Mouse (Mus musculus) neural tube, embryonic 12.5 days (tissue): Measurements from ENCODE around the gene Tbc1d4. TPM values are rescaled to one million over a fixed set of nuclear protein-coding genes. Genes with fewer than 3 reads are reported as not detected.

ENCODE experiments used
- ATAC-seq: fragments of 200-750 bp; cut with Nextera tagmentation; 2 replicates; pipeline ENCODE4 v1.8.0; 2017; ENCODE audit warnings: low read depth, mild to moderate bottlenecking, moderate TSS enrichment, moderate library complexity; ENCODE audit not compliant: low FRiP score
- H3K27ac ChIP-seq: fragments of 300-500 bp; sonication (generic); 2 replicates; pipeline ENCODE4 v1.5.1; 2016
- H3K27me3 ChIP-seq: fragments of 300-500 bp; sonication (generic); replicated peaks from 2 replicates; pipeline ENCODE4 v1.6.1; 2016; ENCODE audit warnings: mild to moderate bottlenecking
- H3K36me3 ChIP-seq: fragments of 300-500 bp; sonication (generic); 2 replicates; pipeline ENCODE4 v1.6.1; 2016; ENCODE audit warnings: mild to moderate bottlenecking
- H3K4me1 ChIP-seq: fragments of 300-500 bp; sonication (generic); 2 replicates; pipeline ENCODE4 v1.6.1; 2016
- H3K4me2 ChIP-seq: fragments of 300-500 bp; sonication (generic); replicated peaks from 2 replicates; pipeline ENCODE4 v1.6.1; 2016; ENCODE audit warnings: mild to moderate bottlenecking
- H3K4me3 ChIP-seq: fragments of 300-500 bp; sonication (generic); 2 replicates; pipeline ENCODE4 v1.5.1; 2016
- H3K9ac ChIP-seq: fragments of 300-500 bp; sonication (generic); 2 replicates; pipeline ENCODE4 v1.6.1; 2016; ENCODE audit warnings: mild to moderate bottlenecking
- H3K9me3 ChIP-seq: fragments of 300-500 bp; sonication (generic); 2 replicates; pipeline ENCODE4 v1.6.1; 2016; ENCODE audit warnings: mild to moderate bottlenecking
- WGBS: fragments of 180-500 bp; shearing (Covaris S2); methylation state at CpG from one replicate; pipeline ENCODE4 v1.1.7; 2016; 5-methylcytosine and 5-hydroxymethylcytosine counted together
- polyA plus RNA-seq: library from polyadenylated mRNA; unstranded; fragments of >200 nt; fragmentation: Nextera tagmentation; extraction: Ambion mirVana; gene quantifications from 2 replicates; pipeline ENCODE4 v1.2.1, GENCODE M21; 2016

The Tbc1d4 gene
- polyA plus RNA-seq, 1 experiment from 2014 or later: 5.8 TPM

DNA sequence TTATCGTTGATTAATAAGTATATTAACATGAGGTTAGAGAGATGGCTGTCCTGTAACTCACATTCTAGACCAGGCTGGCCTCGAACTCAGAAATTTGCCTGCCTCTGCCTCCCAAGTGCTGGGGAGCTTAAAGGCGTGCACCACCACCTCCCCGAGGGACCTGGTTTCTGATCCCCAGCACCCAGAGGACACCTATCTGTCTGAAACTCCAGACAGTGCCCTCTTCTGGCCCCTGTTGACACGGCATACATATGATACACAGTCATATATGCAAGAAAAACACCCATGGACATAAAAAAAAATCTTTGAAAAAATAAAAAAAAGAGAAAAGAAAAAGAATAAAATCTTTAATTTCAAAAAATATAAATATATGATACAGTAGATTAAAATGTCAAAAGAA lies 8.7 kb upstream of the Tbc1d4 start:
- Histone ChIP-seq H3K9ac (no peak overlapping the region), H3K4me3 (no peak overlapping the region), H3K4me1 (no peaks in the 10 kb centered on the region), H3K36me3 (no peaks in the 10 kb centered on the region), H3K27me3 (no peaks in the 10 kb centered on the region), H3K4me2 (no peak overlapping the region), H3K9me3 (no peaks in the 10 kb centered on the region), H3K27ac (no peak overlapping the region)
- WGBS: 89% methylated on average over 5 of the region's 5 CpGs
- no peak for ATAC-seq

DNA sequence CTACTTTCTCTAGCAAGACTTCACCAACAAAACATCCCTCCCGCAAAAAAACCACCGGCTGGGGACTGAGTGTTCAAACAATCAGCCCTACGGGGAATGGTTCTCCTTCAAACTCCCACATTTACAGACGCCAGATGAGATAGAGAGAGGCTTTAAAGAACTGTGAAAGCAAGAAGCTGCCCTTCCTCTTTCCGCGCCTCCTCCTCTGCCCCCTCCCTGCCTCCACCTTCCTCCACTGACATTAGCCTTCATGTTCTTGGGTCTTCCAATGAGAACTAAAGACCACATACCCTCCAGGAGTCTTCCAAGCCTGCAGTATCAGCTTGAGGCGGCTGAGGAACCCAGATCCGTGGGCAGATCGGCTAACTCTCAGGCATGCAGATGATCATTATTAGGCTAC lies 7.2 kb upstream of the Tbc1d4 start:
- H3K9ac ChIP-seq: no peak overlapping the region
- no peaks in the 10 kb centered on the region for H3K4me1 ChIP-seq
- no peaks in the 10 kb centered on the region for H3K27me3 ChIP-seq
- WGBS: 80% methylated on average over 9 of the region's 9 CpGs
- no peak for ATAC-seq
- H3K27ac ChIP-seq: no peak overlapping the region
- H3K4me2 ChIP-seq: no peak overlapping the region
- H3K36me3 ChIP-seq: no peaks in the 10 kb centered on the region
- no peaks in the 10 kb centered on the region for H3K9me3 ChIP-seq
- no peak overlapping the region for H3K4me3 ChIP-seq

DNA sequence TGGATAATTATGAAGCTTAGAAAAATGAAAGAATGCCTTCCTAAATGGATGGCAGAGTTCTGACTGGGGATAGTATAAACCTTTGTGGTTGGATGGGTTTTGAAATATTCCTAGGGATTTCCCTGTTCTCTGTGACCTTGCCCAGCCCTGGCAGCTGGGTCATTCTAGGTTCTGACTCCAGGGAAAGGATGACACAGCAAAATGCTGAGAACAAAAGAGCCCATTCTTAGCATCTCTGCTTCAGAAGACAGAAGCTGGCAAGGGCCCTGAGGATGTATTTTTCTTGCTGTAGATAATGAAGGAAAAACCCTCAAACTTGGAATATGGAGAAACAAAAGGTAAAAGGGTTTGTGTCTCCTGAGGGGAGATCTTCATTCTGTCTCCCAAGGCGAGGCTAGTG lies 4.2 kb upstream of the Tbc1d4 start:
- Histone ChIP-seq H3K9me3 (no peaks in the 10 kb centered on the region), H3K4me3 (no peak overlapping the region), H3K9ac (no peak overlapping the region), H3K4me2 (no peak overlapping the region), H3K27me3 (peaks cover 2% of the 10 kb centered on the region; the same call in 1 of the 2 replicates), H3K36me3 (no peaks in the 10 kb centered on the region), H3K27ac (no peak overlapping the region), H3K4me1 (no peaks in the 10 kb centered on the region)
- no peak for ATAC-seq
- 69% methylated on average over 1 of the region's 1 CpGs for WGBS

DNA sequence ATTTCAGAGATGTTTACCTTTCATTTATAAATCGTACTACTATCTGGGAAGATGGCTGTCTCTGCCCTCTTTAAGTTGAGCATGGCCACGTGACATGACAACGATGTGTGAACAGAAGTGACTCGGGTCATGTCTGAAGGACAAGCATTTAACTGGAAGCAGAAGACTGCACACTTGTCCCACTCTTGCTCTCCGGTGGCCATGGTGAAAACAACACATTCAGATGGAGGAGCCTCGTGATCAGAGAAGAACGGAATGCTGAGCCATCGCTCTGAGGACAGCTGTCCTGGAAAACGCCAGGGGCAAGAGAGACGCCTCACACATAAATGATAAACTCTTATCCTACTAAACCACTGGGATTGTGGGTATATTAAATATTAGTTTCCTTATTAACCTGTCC lies 1.7 kb upstream of the Tbc1d4 start:
- Histone ChIP-seq H3K9me3 (no peaks in the 10 kb centered on the region), H3K4me2 (no peak overlapping the region), H3K27me3 (peaks cover 13% of the 10 kb centered on the region; the same call in 1 of the 2 replicates), H3K27ac (no peak overlapping the region), H3K4me1 (peaks cover 8% of the 10 kb centered on the region; the same call in 1 of the 2 replicates), H3K36me3 (no peaks in the 10 kb centered on the region), H3K9ac (no peak overlapping the region), H3K4me3 (no peak overlapping the region)
- WGBS: 86% methylated on average over 10 of the region's 10 CpGs
- ATAC-seq: no peak

DNA sequence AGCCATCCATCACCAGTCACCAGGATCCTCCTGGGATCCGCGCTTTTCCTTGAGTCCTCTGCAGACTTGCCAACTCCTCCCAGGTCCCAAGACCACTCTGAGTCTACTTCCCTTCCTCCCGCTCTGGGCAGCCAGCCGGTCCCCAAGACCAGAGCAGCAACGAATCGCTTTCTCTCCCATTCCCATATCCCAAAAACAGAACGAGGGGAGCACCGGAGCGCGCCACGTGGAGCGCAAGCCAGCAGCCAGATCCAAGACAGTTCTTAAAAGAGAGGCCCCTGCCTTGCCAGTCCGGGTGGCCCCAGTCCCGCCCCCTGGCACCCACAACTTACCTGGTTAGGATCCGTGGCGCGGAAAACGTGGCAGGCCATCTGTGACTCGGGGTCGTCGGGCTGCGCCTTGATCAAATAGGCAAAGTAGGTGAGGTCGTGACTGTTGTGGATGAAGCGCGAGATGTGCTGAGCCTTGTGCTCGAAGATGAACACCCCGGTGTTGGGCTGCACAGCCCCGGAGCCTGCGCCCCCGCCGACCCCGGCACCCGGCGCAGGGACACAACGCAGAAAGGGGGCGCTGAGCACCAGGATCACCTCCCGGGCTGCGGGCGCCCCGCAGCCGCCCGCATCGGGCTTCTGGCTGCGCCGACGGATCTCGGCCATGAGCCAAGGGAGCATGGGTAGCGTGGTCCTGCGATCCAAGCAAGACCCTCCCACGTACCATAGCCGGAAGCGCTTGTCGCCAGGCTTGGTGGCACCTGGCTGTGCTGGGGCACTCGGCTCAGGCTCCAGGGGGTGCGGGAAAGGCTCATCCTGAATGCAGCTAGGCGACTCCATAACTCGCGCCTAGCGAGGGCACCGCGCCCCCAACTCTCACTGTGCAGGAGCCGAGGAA lies 1.1 kb downstream of the Tbc1d4 start:
- Histone ChIP-seq H3K4me1 (peaks cover 9% of the 10 kb centered on the region; the same call in 1 of the 2 replicates), H3K27ac (no peak overlapping the region), H3K4me3 (peak overlapping the region; percentile 59), H3K36me3 (no peaks in the 10 kb centered on the region), H3K9me3 (no peaks in the 10 kb centered on the region), H3K4me2 (peak overlapping the region; percentile 99), H3K27me3 (peaks cover 13% of the 10 kb centered on the region; the same call in 1 of the 2 replicates), H3K9ac (peak overlapping the region; percentile 51)
- WGBS: under 1% methylated on average over 62 of the region's 62 CpGs
- ATAC-seq: peak; percentile 65

DNA sequence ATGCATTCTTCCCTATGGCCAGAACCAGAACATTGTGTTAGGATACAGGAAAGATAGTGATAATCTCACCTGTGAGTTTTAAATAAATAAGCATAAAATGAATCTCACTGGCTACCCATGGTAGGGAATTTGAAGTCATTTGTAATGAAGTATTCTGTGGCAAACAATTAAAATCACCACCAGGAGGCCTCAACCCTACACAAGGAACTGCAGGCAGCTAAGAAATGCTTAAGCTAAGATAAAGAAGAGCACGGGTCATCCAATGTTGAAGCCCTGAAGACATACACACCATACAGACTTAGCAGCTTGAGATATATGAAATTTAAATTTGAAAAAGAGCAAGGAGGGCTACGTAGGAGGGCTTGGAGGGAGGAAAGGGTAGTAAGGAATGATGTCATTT lies 3.1 kb downstream of the Tbc1d4 start:
- no peak overlapping the region for H3K9ac ChIP-seq
- no peak overlapping the region for H3K27ac ChIP-seq
- H3K4me3 ChIP-seq: no peak overlapping the region
- peaks cover 11% of the 10 kb centered on the region; the same call in 1 of the 2 replicates for H3K4me1 ChIP-seq
- H3K9me3 ChIP-seq: no peaks in the 10 kb centered on the region
- ATAC-seq: no peak
- WGBS: 68% methylated on average over 2 of the region's 2 CpGs
- no peak overlapping the region for H3K4me2 ChIP-seq
- H3K27me3 ChIP-seq: peaks cover 13% of the 10 kb centered on the region; the same call in 1 of the 2 replicates
- no peaks in the 10 kb centered on the region for H3K36me3 ChIP-seq

DNA sequence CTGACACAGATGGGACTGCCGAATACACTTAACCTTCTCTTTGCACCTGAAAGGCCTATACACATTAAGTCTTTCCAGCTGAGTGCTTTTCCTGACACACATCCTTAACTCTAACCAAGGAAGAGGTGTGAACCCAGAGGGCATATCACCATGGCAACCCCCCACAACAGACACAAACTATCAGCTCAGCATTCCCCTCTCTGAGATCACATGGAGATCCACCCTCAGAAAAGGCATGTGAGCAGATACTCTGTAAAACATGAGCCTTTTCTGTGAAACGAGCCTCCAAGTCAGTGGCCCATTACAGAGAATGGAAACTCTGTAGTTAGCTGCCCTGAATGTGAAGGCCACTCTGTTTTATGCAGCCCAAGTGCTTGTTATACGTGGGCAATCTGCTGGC lies 6.1 kb downstream of the Tbc1d4 start:
- H3K27me3 ChIP-seq: peaks cover 7% of the 10 kb centered on the region; the same call in 1 of the 2 replicates
- H3K4me3 ChIP-seq: no peak overlapping the region
- H3K36me3 ChIP-seq: no peaks in the 10 kb centered on the region
- no peak overlapping the region for H3K9ac ChIP-seq
- WGBS: 45% methylated on average over 3 of the region's 3 CpGs
- H3K27ac ChIP-seq: no peak overlapping the region
- H3K9me3 ChIP-seq: no peaks in the 10 kb centered on the region
- H3K4me2 ChIP-seq: no peak overlapping the region
- no peak for ATAC-seq
- H3K4me1 ChIP-seq: peaks cover 9% of the 10 kb centered on the region; the same call in 1 of the 2 replicates

DNA sequence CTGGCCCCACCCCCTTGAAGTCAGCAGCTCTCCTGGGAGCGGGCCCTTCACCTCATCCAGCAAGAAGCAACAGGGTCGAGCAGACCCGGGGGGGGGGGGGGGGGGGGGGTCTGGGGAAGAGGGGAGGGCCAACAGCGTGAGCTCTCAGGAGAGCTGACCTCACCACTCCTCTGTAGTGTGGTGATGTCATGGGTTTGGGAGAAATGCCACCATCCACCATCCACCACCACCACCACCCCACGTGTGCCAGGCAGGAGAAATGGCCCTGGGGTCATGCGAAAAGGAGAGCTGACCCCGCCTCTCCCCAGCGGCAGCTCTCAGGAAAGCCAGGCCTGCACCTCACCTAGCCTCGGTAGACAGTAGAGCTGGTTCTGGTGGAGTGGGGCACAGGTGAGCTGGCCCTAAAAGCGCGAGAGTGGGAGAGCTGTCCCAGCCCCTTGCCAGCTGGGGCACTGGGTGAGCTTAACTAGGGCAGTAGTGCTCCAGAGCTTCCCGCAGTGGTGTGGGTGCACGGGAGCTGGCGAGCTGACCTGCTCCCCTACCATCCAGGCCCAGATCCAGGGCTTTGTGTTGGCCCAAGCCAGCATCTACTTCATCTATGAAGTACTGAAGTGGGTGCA lies 11.8 kb downstream of the Tbc1d4 start:
- ATAC-seq: no peak
- no peaks in the 10 kb centered on the region for H3K27me3 ChIP-seq
- no peak overlapping the region for H3K9ac ChIP-seq
- no peak overlapping the region for H3K4me2 ChIP-seq
- no peaks in the 10 kb centered on the region for H3K4me1 ChIP-seq
- no peak overlapping the region for H3K4me3 ChIP-seq
- WGBS: 94% methylated on average over 11 of the region's 14 CpGs
- H3K36me3 ChIP-seq: no peaks in the 10 kb centered on the region
- no peak overlapping the region for H3K27ac ChIP-seq
- H3K9me3 ChIP-seq: no peaks in the 10 kb centered on the region

DNA sequence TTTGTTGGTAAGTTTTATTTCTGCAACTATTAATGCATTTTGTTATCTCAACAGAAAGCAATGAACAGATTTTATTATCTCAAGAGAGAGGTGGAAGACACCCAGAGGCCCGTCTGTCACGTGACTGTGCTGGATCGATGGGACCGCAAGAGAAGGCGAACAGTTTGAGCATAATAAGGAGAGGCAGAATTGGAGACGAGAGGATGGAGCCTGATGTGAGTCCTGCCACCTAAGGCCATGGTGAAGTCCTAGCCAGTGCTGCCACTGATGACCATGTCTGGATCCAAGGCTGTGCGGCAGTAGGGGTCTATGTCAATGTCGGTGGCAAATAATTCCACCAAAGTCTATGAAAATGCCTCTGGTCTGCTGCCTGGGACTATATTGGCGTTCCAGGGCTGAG lies 12.3 kb downstream of the Tbc1d4 start:
- no peak overlapping the region for H3K4me3 ChIP-seq

DNA sequence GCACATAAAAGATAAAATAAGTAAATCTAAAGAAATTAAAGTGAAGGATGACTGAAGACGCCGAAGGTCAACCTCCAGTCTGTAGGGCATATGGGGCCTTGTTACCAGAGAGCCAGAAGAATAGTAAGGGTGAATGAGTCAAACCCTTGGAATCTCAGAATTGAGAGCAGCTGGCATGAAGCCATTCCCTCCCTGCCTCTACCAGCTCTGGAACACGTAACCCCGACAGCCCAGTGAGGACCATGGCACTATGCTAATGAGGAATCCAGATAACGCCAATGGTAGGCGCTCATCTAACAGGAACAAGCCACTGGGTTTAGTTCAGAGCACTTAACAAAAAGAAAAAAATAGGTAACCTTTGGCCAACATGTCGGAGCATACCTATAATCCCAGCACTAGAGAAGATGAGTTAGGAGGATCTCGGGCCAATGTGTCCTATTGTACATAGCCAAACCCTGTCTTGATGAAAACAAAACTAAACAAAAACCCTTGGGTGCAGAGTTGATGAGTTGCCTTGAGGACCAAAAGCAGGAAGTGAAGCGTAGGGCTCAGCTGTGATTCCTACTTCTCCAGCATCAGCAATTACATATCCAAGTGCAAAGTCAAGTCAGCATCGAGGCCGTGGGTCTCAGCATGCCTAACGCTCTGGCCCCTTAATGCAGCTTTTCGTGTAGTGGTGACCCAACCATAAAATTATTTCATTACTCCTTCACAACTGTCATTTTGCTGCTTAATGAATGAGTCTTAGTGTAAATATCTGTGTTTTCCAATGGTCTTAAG lies 13.5 kb downstream of the Tbc1d4 start:
- ATAC-seq: no peak
- H3K9ac ChIP-seq: no peak overlapping the region
- H3K27me3 ChIP-seq: no peaks in the 10 kb centered on the region
- no peak overlapping the region for H3K4me2 ChIP-seq
- H3K36me3 ChIP-seq: no peaks in the 10 kb centered on the region
- no peaks in the 10 kb centered on the region for H3K4me1 ChIP-seq
- H3K9me3 ChIP-seq: no peaks in the 10 kb centered on the region
- 91% methylated on average over 13 of the region's 13 CpGs for WGBS
- no peak overlapping the region for H3K27ac ChIP-seq
- H3K4me3 ChIP-seq: no peak overlapping the region

More for the DNA sequence above, 12.3 kb downstream of the Tbc1d4 start:
- H3K36me3 ChIP-seq: no peaks in the 10 kb centered on the region
- no peaks in the 10 kb centered on the region for H3K27me3 ChIP-seq
- WGBS: 94% methylated on average over 9 of the region's 9 CpGs
- H3K9me3 ChIP-seq: no peaks in the 10 kb centered on the region
- no peak overlapping the region for H3K9ac ChIP-seq
- H3K4me1 ChIP-seq: no peaks in the 10 kb centered on the region
- no peak overlapping the region for H3K4me2 ChIP-seq
- H3K27ac ChIP-seq: no peak overlapping the region
- no peak for ATAC-seq

DNA sequence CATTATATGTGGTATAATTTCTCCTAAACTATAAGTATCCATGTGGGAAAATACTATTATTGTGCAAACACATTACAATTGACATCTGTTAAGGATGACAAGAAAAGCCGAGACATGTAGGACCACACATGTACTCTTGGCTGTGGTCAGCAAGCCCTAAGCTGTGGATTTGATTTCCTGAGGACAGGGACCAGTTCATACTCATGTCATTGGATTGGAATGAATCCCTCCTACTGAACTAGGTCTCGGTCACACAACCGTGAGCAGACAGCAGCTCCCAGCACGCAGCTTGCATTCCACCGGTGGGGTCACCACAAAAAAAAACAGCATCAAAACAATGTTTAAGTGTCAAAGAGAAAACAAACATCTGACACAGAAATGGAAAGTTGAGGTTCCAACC lies 15.0 kb downstream of the Tbc1d4 start:
- Histone ChIP-seq H3K9me3 (no peaks in the 10 kb centered on the region), H3K27me3 (no peaks in the 10 kb centered on the region), H3K4me2 (no peak overlapping the region), H3K4me3 (no peak overlapping the region), H3K36me3 (no peaks in the 10 kb centered on the region), H3K4me1 (no peaks in the 10 kb centered on the region), H3K9ac (no peak overlapping the region), H3K27ac (no peak overlapping the region)
- ATAC-seq: no peak
- WGBS: 80% methylated on average over 5 of the region's 5 CpGs

DNA sequence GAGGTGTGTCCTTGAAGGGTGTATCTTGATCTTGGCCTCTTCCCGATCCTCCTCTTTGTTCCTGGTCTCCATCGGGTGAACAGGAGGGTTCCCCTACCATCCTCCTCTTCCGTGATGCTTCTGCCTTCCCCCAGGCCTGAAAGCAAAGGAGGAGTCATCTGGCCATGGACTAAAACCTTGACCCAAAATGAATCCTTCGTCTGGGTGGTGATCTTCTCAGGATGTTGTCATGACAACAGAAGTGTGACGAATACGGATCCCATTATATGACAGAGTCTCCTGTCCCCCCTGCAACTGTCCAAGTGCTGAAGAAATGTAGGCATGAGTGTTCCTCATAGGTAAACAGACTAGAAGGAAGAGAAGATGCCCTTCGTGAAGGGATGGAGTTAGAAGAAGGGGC lies 15.7 kb downstream of the Tbc1d4 start:
- ATAC-seq: no peak
- H3K4me1 ChIP-seq: no peaks in the 10 kb centered on the region

More for the DNA sequence above, 15.7 kb downstream of the Tbc1d4 start:
- WGBS: 82% methylated on average over 7 of the region's 7 CpGs
- no peaks in the 10 kb centered on the region for H3K27me3 ChIP-seq
- no peak overlapping the region for H3K4me3 ChIP-seq
- H3K4me2 ChIP-seq: no peak overlapping the region
- H3K36me3 ChIP-seq: no peaks in the 10 kb centered on the region
- no peaks in the 10 kb centered on the region for H3K9me3 ChIP-seq
- no peak overlapping the region for H3K27ac ChIP-seq
- H3K9ac ChIP-seq: no peak overlapping the region
